Mouse (Mus musculus) lung, postnatal 14 days (tissue): ENCODE measurements around the gene Cr2.
A peak's percentile ranks its signal among the peaks of the same experiment; 100 is the strongest.
"Not testable (repeated sequence)": the region's sequence is repeated elsewhere in the genome, so short reads cannot be mapped to it uniquely, and the experiment has no call there.

Experiments
- DNase-seq: peaks from one replicate; pipeline ENCODE4 v3.0.0; 2021

Cr2 gene

DNA sequence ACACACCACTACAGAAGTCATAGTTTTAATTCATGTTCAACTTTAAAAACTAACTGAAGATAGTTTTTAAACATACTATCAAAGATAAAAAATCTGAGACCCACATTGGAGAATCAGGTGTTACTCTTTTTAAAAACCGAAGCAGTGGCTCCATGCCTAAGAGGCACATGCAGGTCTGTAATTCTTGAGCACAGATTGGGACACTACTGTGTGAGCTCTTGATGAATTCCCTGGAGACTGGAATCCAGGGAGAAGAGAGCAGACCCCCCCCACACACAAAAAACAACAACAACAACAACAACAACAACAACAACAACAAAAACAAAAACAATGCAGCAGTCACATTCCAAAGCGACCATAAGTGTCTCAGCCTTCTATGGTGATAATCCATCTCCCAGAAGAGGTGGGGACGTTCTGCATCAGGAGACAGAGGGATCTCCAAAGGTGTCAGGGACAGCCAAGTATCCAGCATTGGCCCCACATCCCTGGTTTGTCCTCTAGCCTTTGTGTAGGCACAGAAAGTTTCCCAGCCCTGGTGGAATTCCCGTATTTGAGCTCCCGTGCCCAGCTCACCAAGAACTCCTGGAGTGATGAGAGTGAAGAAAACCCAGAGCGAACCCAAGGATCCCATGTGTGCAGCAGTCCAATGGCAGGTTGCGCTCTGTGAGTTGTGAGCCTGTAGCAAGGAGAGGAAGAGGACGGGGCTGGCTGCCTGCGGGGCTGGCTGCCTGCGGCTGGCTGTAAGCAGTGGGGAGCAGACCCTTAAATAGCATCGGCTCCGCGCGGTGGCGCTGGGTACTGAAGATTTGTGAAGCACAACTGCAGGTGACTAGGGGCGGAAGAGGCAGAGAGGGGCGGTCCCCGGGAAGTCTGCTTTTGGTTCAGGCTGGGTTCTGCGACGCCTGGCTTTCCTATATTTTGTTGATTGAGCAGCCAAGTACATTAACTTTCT, at the start of gene Cr2:
TSS of gene Cr2 (minus strand) at position 737 of the 952 bp plus-strand sequence.
- DNase-seq = peak; percentile 51

DNA sequence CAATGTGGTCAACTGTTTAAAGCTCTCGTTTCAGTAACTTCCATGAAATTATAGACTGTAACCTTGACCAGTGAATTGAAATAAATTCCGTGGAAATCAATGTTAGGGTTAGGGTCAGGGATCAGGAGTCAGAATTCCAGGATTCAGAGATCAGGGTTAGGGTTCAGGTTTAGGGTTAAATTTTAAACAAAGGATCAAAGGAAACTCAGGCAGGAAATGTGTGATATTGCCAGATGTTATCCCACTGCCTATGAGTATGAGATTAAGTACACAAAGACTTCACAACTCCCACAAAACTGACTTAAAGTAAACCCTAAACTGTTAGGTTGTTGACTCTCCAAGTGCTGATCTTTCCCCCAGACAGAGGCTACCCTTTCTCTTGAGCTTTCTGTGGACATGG, 45.3 kb upstream of the Cr2 start:
- no peak for DNase-seq

DNA sequence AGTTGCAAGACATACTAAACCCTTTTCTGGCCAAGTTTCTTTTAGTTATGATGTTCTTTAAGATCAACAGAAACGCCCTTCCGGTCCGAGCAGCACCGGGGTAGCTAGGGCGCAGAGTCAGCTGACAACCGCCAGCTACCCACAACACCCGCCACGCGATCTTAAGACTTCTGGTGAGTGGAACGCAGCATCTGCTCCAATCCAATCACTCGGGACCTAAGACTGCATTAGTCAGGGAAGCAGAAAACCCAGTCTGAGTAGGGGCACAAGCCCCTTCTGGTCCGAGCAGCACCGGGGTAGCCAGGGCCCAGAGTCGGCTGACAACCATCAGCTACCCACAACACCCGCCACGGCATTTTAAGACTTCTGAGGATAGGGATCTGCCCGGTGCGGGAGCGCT, 36.3 kb upstream of the Cr2 start:
- DNase-seq = not testable (repeated sequence)

DNA sequence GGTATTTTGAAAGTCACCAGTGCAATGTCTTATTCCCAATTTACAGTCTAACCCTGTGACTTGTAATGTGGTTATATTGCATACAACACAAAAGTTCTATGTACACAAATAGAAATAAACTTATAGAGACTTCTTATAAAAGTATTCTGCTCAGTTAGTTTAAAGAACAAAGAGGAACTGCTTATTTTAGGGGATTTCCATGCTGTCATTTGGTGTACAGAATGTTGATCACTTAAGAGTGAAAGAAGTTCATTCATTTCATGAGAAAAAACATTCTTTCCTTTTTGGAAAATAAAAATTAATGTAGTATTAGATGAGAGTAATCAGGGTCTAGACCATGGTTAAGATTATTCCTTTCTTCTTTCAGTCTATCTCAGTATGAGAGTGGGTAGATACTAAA, 8.2 kb upstream of the Cr2 start:
- DNase-seq = no peak

DNA sequence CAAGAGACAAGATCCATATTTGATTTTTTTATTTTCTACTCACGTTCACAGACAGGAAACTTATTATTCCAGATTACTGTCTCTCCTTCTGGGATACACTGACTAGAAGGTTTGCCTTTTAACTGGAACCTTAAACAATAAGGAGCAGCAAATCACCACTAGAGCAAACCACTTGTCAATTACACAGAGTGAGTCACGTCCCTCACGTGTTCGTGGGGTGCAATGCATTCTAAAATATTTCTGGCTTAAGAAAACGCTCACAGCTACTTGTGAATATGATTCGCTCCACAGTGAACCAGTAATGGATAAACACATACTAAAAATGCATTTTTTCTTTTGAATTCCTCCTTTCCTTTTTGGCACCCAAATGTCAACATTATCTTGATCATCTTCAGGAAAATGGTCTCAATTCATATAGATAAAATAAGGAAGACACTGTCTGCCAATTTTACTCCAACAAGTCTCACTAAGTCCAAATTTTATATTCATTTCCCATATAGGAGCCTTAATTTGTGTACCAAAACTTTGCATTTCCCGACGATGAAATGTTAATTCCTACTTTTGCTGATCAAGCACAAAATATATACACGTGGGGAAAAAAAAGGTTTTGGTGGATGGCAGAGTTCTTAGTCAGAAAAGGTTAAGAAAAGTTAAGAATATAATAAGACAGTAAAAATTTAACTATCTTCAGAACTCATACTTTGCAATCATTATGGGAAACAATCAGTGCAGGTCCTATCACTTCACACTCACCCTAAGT, 11.3 kb downstream of the Cr2 start:
- DNase-seq = no peak

DNA sequence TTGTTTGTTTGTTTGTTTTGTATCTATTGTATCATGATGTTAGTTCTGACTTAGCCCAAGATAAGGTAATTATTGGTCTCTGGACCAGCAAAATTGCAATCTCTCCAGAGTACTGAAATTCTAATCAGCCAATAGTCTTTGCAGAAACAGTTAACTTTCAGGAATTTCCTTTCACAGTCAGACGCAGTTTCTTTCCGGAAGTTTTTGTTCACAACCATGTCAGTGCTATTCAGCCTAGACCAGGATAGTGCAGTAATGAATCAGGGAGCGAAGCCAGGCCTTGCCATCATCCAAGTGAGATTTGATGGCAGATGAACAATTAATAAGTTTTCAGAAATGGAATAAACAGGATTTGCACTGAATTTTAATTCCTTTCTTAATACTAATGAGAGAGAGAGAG, 44.4 kb downstream of the Cr2 start:
- DNase-seq = peak; percentile 4

DNA sequence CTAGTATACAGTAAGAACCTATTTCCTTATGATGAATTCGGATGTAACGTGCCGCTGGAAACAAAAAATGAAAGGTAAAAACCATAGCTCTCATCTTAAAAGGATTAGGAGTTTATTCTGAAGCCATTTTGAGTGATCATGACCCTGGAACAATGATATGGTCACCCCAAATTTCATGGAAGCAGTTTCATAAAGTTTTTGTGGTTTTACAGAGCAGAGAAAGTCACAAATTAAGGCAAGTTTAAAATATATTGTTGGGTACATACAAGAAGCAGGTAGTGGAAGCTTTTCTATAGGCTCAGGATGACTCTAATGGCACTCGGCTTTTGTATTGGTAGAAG, 44.9 kb downstream of the Cr2 start:
- no peak for DNase-seq

DNA sequence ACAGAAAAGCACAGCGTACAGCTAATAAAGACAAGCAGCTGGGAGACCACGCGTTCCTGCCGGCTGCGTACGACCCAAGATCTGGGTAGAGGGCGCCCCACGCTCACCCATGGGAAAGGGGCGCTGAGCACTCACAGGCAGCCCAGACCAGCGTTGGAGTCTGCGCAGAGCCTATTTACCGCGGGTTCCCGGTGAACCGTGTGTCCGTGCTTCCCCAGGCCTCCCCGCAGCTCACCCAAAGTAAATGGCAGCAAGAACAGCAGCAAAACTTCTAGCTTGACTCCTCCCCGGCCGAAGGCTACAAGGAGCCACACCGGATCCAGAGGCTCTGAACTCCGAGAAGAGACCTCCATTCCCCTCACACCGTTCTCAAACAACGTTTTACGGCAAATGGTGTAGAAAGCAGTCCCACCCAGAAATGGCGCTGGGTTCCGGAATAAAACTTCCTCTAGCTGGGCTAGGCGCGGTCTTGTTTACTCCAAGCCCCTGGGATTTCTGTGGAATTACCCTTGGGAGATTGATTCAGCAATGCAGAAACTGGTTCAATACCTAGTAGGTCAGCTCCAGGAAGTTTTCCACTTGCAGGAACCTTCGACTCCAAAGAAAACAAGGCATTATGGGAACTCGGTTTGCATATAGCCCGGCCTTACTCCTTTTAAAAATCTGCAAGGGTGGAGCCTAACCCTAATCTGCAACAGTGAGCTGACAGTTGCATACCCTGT, 45.4 kb downstream of the Cr2 start, which contains the start of gene Cr1l:
TSS of gene Cr1l (minus strand) at position 634 of the 722 bp plus-strand sequence.
- peak; percentile 90 for DNase-seq

DNA sequence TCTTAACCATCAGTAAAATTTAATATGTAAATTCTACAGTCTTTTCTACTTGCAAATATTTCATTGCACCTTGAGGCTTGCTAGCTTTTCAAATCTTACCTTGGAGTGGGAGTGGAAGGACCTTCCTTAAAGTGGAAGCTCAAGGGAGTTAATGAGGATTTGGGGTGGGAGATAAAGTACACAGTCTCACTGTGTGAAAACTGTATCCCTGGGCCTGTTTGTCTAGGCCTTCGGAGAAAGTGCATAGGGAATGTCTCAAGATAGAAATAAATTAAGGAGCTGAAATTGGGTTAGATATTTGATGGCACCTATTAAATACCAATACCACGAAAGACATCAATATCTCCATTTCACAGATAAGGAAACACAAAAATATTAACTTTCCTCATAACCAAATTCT, 46.0 kb downstream of the Cr2 start:
- no peak for DNase-seq

DNA sequence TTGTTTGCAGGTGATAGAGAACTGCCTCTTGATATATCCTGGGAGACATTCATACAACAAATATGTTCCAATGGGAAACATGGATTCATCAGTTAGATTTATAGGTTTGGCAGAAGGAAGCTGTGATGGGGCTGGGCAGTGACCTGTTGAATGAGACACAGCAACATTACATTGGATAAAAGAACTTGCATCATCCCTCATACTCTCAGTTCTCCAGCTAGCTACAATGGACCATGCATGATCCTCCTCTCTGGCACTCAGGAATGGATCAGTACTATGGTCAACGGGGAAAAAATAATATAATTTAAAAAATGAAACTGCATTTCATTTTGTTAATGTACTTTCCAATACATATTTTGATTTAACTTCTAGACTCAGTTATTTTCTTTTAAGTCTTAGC, 46.6 kb downstream of the Cr2 start:
- DNase-seq = no peak

DNA sequence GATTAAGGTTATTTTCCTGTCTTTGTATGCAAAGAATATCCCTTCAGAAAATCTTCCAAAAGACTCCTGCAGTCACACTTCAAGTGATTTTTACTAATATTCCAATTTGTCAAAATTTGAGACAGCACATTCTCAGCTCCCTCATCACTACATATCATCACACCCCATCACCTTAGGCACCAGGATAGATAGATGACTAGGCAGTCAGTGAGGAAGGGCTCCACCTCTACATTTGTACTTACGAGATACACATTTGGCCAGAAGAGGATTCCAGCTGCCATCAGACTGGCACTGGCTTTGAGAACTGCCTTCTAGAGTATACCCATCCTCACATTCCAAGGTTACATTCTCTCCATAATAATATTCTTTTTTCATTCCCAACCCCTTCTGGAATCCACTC, 62.1 kb downstream of the Cr2 start:
- no peak for DNase-seq

DNA sequence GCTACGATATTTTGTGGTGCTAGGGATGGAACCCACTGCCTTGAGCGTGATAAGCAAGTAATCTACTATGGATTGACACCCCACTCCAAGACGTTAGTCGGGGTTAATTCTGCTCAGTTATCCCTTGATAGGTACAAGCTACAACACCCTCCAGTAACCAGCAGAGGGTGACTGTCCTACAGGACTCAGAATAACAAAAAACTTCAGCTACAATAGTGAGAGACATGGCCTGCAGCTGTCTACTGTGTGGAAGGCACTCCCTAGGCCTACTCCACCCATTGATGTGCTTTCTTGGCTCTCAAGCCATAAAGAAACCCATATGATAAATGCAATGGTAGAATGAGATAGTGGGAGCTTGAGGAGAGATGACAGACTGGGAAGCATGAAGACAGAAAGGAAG, 62.9 kb downstream of the Cr2 start:
- no peak for DNase-seq

DNA sequence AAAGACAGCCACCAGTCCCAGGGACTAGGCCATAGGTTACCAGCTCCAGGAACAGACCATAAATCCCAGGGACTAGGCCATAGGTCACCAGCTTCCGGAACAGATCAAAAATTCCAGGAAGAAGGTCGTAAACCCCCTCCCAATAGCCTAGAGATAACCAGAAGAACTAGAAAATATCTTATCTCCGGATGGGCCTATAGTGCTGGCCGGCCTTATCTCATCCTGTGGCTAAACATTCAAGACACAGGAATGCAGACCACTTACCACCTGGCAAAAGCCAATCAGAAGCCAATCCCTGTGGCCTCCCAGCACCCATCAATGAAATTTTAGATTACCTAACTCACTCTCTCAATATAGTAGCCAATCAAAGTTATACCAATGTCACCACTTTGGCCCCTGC, 75.8 kb downstream of the Cr2 start:
- DNase-seq = no peak

DNA sequence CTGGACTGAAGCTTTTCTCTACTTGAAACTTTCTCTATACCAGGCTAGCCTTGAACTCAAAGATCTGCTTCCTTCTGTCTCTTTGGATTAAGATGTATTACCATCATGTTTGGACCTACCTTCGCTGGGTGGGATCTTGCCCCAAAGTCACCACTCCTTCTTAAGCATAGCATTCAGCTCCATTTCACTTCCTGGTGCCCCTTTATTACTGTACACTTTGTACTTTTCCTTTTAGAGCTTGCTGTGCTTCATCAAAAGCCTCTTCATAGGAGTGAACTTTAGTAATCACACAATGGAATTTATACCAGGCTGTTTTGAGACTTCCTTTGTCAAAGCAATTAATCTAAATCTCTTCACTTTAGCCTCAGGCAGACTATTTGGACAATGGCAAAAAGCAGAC, 78.5 kb downstream of the Cr2 start:
- no peak for DNase-seq

DNA sequence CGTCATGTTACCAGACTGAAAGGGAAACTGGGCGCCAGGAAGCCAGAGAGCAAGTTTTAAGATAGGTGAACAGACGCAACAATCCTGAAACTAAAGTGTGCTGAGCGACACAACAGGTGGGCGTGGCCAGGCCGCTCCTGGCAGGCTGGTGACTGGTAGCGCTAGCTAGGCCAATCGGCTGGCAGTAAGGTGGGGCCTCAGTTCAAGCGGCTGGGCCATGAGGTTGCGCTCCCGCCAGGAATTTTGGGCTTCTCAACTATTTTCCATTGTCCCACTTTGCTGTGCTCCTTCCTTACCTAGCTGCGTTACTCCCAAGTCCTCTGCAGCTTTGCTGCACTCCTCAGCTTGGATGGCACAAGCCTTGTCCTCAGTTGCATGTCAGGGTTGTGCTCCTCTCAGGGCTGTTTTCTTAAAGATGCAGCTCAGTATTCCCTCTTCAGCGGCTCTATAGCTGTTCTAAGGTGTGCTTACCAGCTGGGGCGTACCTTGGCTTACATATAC, 84.2 kb downstream of the Cr2 start, which contains the start of gene Cd46:
TSS of gene Cd46 (minus strand) at position 30 of the 501 bp plus-strand sequence.
- peak; percentile 73 for DNase-seq

DNA sequence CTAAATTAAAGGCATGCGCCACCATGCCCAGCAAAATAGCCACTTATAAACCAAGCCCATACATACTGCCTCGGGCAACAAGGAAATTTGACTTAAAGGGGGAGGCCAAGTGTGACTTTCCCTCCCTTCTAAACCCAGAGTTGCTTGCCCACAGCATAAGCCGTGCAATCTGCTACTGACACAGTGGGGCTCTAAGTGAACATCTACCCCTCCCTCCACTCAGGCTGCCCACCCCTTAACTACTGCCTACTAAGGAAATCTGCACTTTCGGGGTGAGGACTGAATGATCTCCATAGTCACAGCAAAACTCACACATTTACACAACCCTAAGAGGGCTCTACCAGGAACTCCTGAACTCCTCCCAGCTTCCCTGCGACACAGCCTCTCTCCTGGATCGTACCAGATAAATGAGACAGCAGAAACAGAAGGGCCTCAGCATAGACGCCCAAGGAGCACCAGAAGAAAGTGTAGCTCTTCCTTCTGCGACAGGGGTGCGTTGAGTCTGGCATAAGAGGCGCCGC, 84.8 kb downstream of the Cr2 start:
- no peak for DNase-seq
